Mouse (Mus musculus) duodenum, adult 2 months (tissue): ENCODE measurements around the gene Lca5l. TPM values are rescaled to one million over a fixed set of nuclear protein-coding genes. Genes with fewer than 3 reads are reported as not detected.

ENCODE experiments used
- polyA plus RNA-seq: library from polyadenylated mRNA; depleted of rRNA; stranded (reverse); fragments of >200 nt; gene quantifications from 2 replicates; pipeline ENCODE4 v1.2.3, GENCODE M21; 2012; ENCODE audit warnings: low replicate concordance; rRNA removed

Lca5l gene
- polyA plus RNA-seq: 0.13 TPM in 2 replicates

GRCm38 (mm10) chr16:96191531-96192506, at the start of gene Lca5l:
TSS of gene Lca5l (minus strand) at chr16:96192271.

GRCm38 (mm10) chr16:96235366-96235970, 43.4 kb upstream of the Lca5l start, which contains the start of gene B3galt5:
TSS of gene B3galt5 (plus strand) at chr16:96235801.

GRCm38 (mm10) chr16:96199913-96200701, 8.0 kb upstream of the Lca5l start, which contains the start of gene Sh3bgr:
TSS of gene Sh3bgr (plus strand) at chr16:96200450.

DNA sequence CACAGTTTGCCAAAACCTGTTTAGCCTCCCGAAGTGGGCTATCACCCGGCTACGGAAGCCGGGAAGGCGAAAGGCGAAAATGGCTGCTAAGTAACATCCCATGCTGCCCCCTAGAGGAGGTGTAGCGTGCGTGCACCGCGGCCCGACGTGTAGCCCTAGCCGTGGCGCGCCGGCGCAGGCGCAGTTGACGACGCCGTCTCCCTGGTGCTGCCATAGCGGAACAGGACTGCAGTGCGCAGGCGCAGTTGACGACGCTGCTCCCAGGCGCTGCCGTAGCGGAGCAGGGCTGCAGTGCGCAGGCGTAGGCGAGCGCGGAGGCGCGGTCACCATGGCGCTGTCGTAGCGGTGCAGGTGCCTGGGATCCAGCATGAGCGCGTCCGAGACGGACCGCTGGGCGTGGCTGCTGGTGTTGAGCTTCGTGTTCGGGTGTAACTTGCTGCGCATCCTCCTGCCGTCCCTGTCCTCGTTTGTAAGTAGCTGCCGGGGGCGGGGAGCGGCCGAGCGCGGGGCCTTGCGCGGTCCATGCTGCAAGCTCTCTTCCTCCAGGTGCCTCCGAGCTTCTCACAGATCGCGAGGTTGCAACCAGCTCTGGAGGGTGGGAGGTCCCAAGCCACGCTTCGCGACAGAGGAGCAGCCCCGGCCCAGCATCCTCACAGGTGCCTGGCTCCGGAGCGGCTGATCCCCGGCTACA, 46.8 kb downstream of the Lca5l start, which contains the start of gene Wrb:
Wrb (plus strand) TSS at position 298 of the 691 bp plus-strand sequence.

GRCm38 (mm10) chr16:96127657-96128344, 64.3 kb downstream of the Lca5l start, which contains the start of gene Hmgn1:
TSS of gene Hmgn1 (minus strand) at chr16:96127729.

Other genes starting within 250 kb of the Lca5l start
- 5.2 and 5.7 TPM in 2 replicates for gene Psmg1, start 201.3 kb downstream of the Lca5l start, polyA plus RNA-seq
- gene Brwd1, start 109.7 kb downstream of the Lca5l start, polyA plus RNA-seq: 14.8 and 19.5 TPM in 2 replicates
- gene Hmgn1, start 64.5 kb downstream of the Lca5l start, polyA plus RNA-seq: 3.8 and 4.4 TPM in 2 replicates
- gene Wrb, start 46.9 kb downstream of the Lca5l start, polyA plus RNA-seq: 8.4 and 12.6 TPM in 2 replicates
- gene Sh3bgr, start 8.2 kb upstream of the Lca5l start, polyA plus RNA-seq: 3.5 and 6.0 TPM in 2 replicates
- 0.28 and 1.1 TPM in 2 replicates for gene B3galt5, start 43.5 kb upstream of the Lca5l start, polyA plus RNA-seq